Mouse (Mus musculus): Measurements from ENCODE around the gene Nfib. TPM values are rescaled to one million over a fixed set of nuclear protein-coding genes. Genes with fewer than 3 reads are reported as not detected.

The Nfib gene
- total and polyA plus RNA-seq, 3 experiments, result not detected

GRCm38 (mm10) chr4:82600636-82601035 is 104.9 kb downstream of the Nfib start:
- H3K27me3 ChIP-seq (ENCODE audit: control insufficient read depth in 1 of 2, insufficient read depth in 2 of 2, low read length in 2 of 2), result no peaks in the 10 kb centered on the region
- no peak for TF ChIP-seq TCF12 (IDR thresholded peaks at IDR 0.05; ENCODE audit: low read depth, low read length)
- TF ChIP-seq ZMIZ1 (IDR thresholded peaks at IDR 0.05; ENCODE audit: low read depth, low read length), result no peak
- TF ChIP-seq CTCF (IDR thresholded peaks at IDR 0.05 in 2 of 3, conservative IDR thresholded peaks at IDR 0.05 in 1 of 3; ENCODE audit: control insufficient read depth in 1 of 3, insufficient read depth in 1 of 3, low read depth in 2 of 3, low read length in 3 of 3, poor library complexity in 1 of 3, severe bottlenecking in 1 of 3), result no peak
- no peak for TF ChIP-seq MAFK (IDR thresholded peaks at IDR 0.05; ENCODE audit: borderline replicate concordance, low read depth, low read length)
- TF ChIP-seq POLR2AphosphoS5 (IDR thresholded peaks at IDR 0.05; ENCODE audit: borderline replicate concordance, low read depth, low read length), result no peak
- TF ChIP-seq POLR2AphosphoS2 (IDR thresholded peaks at IDR 0.05; ENCODE audit: low read length), result no peak
- TF ChIP-seq SMC3 (IDR thresholded peaks at IDR 0.05; ENCODE audit: low read depth, low read length), result no peak
- no peak for TF ChIP-seq MEF2A (IDR thresholded peaks at IDR 0.05; ENCODE audit: extremely low read depth, insufficient replicate concordance, low read depth, low read length, poor library complexity, severe bottlenecking)
- no peak overlapping the region for H3K9ac ChIP-seq (ENCODE audit: control insufficient read depth, low read depth, low read length, poor library complexity, severe bottlenecking)
- no peak for DNase-seq (ENCODE audit: low read depth, low spot score)
- no peak overlapping the region for H3K27ac ChIP-seq (ENCODE audit: control insufficient read depth, low read depth, low read length)
- H3K36me3 ChIP-seq (ENCODE audit: control insufficient read depth in 1 of 2, insufficient read depth in 2 of 2, low read length in 2 of 2), result no peaks in the 10 kb centered on the region
- H3K79me2 ChIP-seq (ENCODE audit: control insufficient read depth, insufficient read depth, low read length, poor library complexity), result no peaks in the 10 kb centered on the region
- H3K4me3 ChIP-seq (ENCODE audit: control insufficient read depth in 1 of 2, insufficient read depth in 1 of 2, low read depth in 2 of 2, low read length in 2 of 2), result no peak overlapping the region
- no peaks in the 10 kb centered on the region for H3K9me3 ChIP-seq (replicated peaks; ENCODE audit: insufficient read depth, low read length)
- H3K4me1 ChIP-seq (ENCODE audit: control insufficient read depth in 1 of 2, insufficient read depth in 2 of 2, low read length in 2 of 2), result no peaks in the 10 kb centered on the region

GRCm38 (mm10) chr4:82598436-82598835 is 107.1 kb downstream of the Nfib start:
- Histone ChIP-seq H3K36me3 (ENCODE audit: control insufficient read depth in 1 of 2, insufficient read depth in 2 of 2, low read length in 2 of 2) (no peaks in the 10 kb centered on the region), H3K4me3 (ENCODE audit: control insufficient read depth in 1 of 2, insufficient read depth in 1 of 2, low read depth in 2 of 2, low read length in 2 of 2) (no peak overlapping the region), H3K9ac (ENCODE audit: control insufficient read depth, low read depth, low read length, poor library complexity, severe bottlenecking) (no peak overlapping the region), H3K27me3 (ENCODE audit: control insufficient read depth in 1 of 2, insufficient read depth in 2 of 2, low read length in 2 of 2) (no peaks in the 10 kb centered on the region), H3K27ac (ENCODE audit: control insufficient read depth, low read depth, low read length) (no peak overlapping the region), H3K79me2 (ENCODE audit: control insufficient read depth, insufficient read depth, low read length, poor library complexity) (no peaks in the 10 kb centered on the region), H3K9me3 (replicated peaks; ENCODE audit: insufficient read depth, low read length) (no peaks in the 10 kb centered on the region), H3K4me1 (ENCODE audit: control insufficient read depth in 1 of 2, insufficient read depth in 2 of 2, low read length in 2 of 2) (no peaks in the 10 kb centered on the region)
- no peak for DNase-seq (ENCODE audit: low read depth, low spot score)
- no peak for TF ChIP-seq TAL1 (IDR thresholded peaks at IDR 0.05; ENCODE audit: low read length)
- no peak for TF ChIP-seq SMC3 (IDR thresholded peaks at IDR 0.05; ENCODE audit: low read depth, low read length)
- TF ChIP-seq ZNF384 (IDR thresholded peaks at IDR 0.05; ENCODE audit: low read depth, low read length), result no peak
- TF ChIP-seq E2F4 (IDR thresholded peaks at IDR 0.05; ENCODE audit: borderline replicate concordance, low read depth, low read length), result no peak
- no peak for TF ChIP-seq CHD1 (IDR thresholded peaks at IDR 0.05; ENCODE audit: low read depth, low read length)
- TF ChIP-seq ELF1 (IDR thresholded peaks at IDR 0.05; ENCODE audit: low read depth, low read length), result no peak
- no peak for TF ChIP-seq GATA1 (IDR thresholded peaks at IDR 0.05; ENCODE audit: low read depth, low read length)
- TF ChIP-seq TBP (IDR thresholded peaks at IDR 0.05; ENCODE audit: low read depth, low read length), result no peak
- TF ChIP-seq ZMIZ1 (IDR thresholded peaks at IDR 0.05; ENCODE audit: low read depth, low read length), result no peak
- TF ChIP-seq ETS1 (IDR thresholded peaks at IDR 0.05; ENCODE audit: low read depth, low read length), result no peak
- no peak for TF ChIP-seq MAFK (IDR thresholded peaks at IDR 0.05; ENCODE audit: borderline replicate concordance, low read depth, low read length)
- TF ChIP-seq HCFC1 (IDR thresholded peaks at IDR 0.05; ENCODE audit: low read depth, low read length), result no peak
- TF ChIP-seq EP300 (IDR thresholded peaks at IDR 0.05; ENCODE audit: low read depth in 1 of 2, low read length in 2 of 2), result no peak
- no peak for TF ChIP-seq BHLHE40 (IDR thresholded peaks at IDR 0.05; ENCODE audit: borderline replicate concordance, low read depth, low read length)
- no peak for TF ChIP-seq NRF1 (IDR thresholded peaks at IDR 0.05; ENCODE audit: insufficient read depth, low read depth, low read length, poor library complexity, severe bottlenecking)
- no peak for TF ChIP-seq CHD2 (IDR thresholded peaks at IDR 0.05; ENCODE audit: low read length)
